Mouse (Mus musculus): Measurements from ENCODE around the gene Nckap5. TPM values are rescaled to one million over a fixed set of nuclear protein-coding genes. Genes with fewer than 3 reads are reported as not detected.

The Nckap5 gene
- polyA plus RNA-seq, 1 experiment = 0.11 TPM

- Histone ChIP-seq H3K4me2 (ENCODE audit: low read depth) (no peak overlapping the region), H3K79me2 (ENCODE audit: control insufficient read depth, insufficient read depth) (no peaks in the 10 kb centered on the region), H3ac (ENCODE audit: control insufficient read depth, insufficient read length) (no peak overlapping the region), H3K27me3 (ENCODE audit: control insufficient read depth, insufficient read depth, insufficient read length) (no peaks in the 10 kb centered on the region), H3K4me3 (no peak overlapping the region), H3K36me3 (ENCODE audit: control insufficient read depth, insufficient read depth) (no peaks in the 10 kb centered on the region)
- TF ChIP-seq MYOG (IDR thresholded peaks at IDR 0.05; ENCODE audit: control insufficient read depth in 1 of 3, insufficient read depth in 1 of 3, insufficient read length in 2 of 3, low read depth in 2 of 3) (no peak), MYOD1 (IDR thresholded peaks at IDR 0.05; ENCODE audit: control insufficient read depth in 1 of 3, insufficient read length in 2 of 3, low read depth in 2 of 3) (no peak), SRF (IDR thresholded peaks at IDR 0.05; ENCODE audit: control insufficient read depth, insufficient read length, low read depth) (no peak), USF1 (IDR thresholded peaks at IDR 0.05; ENCODE audit: low read depth) (no peak), CEBPB (IDR thresholded peaks at IDR 0.05; ENCODE audit: insufficient read depth, poor library complexity, severe bottlenecking) (no peak), POLR2AphosphoS2 (IDR thresholded peaks at IDR 0.05; ENCODE audit: insufficient read length, low read depth) (no peak), TCF3 (IDR thresholded peaks at IDR 0.05; ENCODE audit: insufficient read length, low read depth) (no peak), TCF12 (IDR thresholded peaks at IDR 0.05; ENCODE audit: insufficient read depth, poor library complexity, severe bottlenecking) (no peak), E2F4 (IDR thresholded peaks at IDR 0.05; ENCODE audit: insufficient read depth) (no peak), REST (IDR thresholded peaks at IDR 0.05; ENCODE audit: insufficient read depth, insufficient read length) (no peak)
Measured at GRCm38 (mm10) chr1:126568520-126569197, 261.9 kb downstream of the Nckap5 start.

GRCm38 (mm10) chr1:126565151-126565725, 265.4 kb downstream of the Nckap5 start:
- TF ChIP-seq MYOG (IDR thresholded peaks at IDR 0.05; ENCODE audit: control insufficient read depth in 1 of 3, insufficient read depth in 1 of 3, insufficient read length in 2 of 3, low read depth in 2 of 3) (no peak), TCF3 (IDR thresholded peaks at IDR 0.05; ENCODE audit: insufficient read length, low read depth) (no peak)
- H3ac ChIP-seq (ENCODE audit: control insufficient read depth, insufficient read length) = no peak overlapping the region

GRCm38 (mm10) chr1:126560931-126561330, 269.7 kb downstream of the Nckap5 start:
- TF ChIP-seq POLR2A (IDR thresholded peaks at IDR 0.05; ENCODE audit: insufficient read length, low read depth) = no peak
- TF ChIP-seq REST (IDR thresholded peaks at IDR 0.05; ENCODE audit: insufficient read depth, insufficient read length) = no peak
- no peak for TF ChIP-seq POLR2AphosphoS2 (IDR thresholded peaks at IDR 0.05; ENCODE audit: insufficient read length, low read depth)
- no peak for TF ChIP-seq MYOD1 (IDR thresholded peaks at IDR 0.05; ENCODE audit: control insufficient read depth in 1 of 3, insufficient read length in 2 of 3, low read depth in 2 of 3)
- no peak for TF ChIP-seq TCF3 (IDR thresholded peaks at IDR 0.05; ENCODE audit: insufficient read length, low read depth)
- TF ChIP-seq MYOG (IDR thresholded peaks at IDR 0.05; ENCODE audit: control insufficient read depth in 1 of 3, insufficient read depth in 1 of 3, insufficient read length in 2 of 3, low read depth in 2 of 3) = no peak
- no peak for TF ChIP-seq USF1 (IDR thresholded peaks at IDR 0.05; ENCODE audit: low read depth)
- TF ChIP-seq E2F4 (IDR thresholded peaks at IDR 0.05; ENCODE audit: insufficient read depth) = no peak
- no peak for TF ChIP-seq MAX (IDR thresholded peaks at IDR 0.05; ENCODE audit: low read depth)
- no peak for TF ChIP-seq SRF (IDR thresholded peaks at IDR 0.05; ENCODE audit: control insufficient read depth, insufficient read length, low read depth)
- no peak for TF ChIP-seq CEBPB (IDR thresholded peaks at IDR 0.05; ENCODE audit: insufficient read depth, poor library complexity, severe bottlenecking)
- no peak for TF ChIP-seq TCF12 (IDR thresholded peaks at IDR 0.05; ENCODE audit: insufficient read depth, poor library complexity, severe bottlenecking)
- no peak overlapping the region for H3K4me3 ChIP-seq
- H3K36me3 ChIP-seq (ENCODE audit: control insufficient read depth, insufficient read depth) = no peaks in the 10 kb centered on the region
- no peak overlapping the region for H3K4me2 ChIP-seq (ENCODE audit: low read depth)
- H3K79me2 ChIP-seq (ENCODE audit: control insufficient read depth, insufficient read depth) = no peaks in the 10 kb centered on the region
- no peak overlapping the region for H3ac ChIP-seq (ENCODE audit: control insufficient read depth, insufficient read length)
- H3K27me3 ChIP-seq (ENCODE audit: control insufficient read depth, insufficient read depth, insufficient read length) = no peaks in the 10 kb centered on the region

More at GRCm38 (mm10) chr1:126565151-126565725, 265.4 kb downstream of the Nckap5 start:
- Histone ChIP-seq H3K4me3 (no peak overlapping the region), H3K4me2 (ENCODE audit: low read depth) (no peak overlapping the region), H3K36me3 (ENCODE audit: control insufficient read depth, insufficient read depth) (no peaks in the 10 kb centered on the region), H3K27me3 (ENCODE audit: control insufficient read depth, insufficient read depth, insufficient read length) (no peaks in the 10 kb centered on the region), H3K79me2 (ENCODE audit: control insufficient read depth, insufficient read depth) (no peaks in the 10 kb centered on the region)

GRCm38 (mm10) chr1:126557791-126558294, 272.8 kb downstream of the Nckap5 start:
- H3K36me3 ChIP-seq (ENCODE audit: control insufficient read depth, insufficient read depth) = no peaks in the 10 kb centered on the region
- H3ac ChIP-seq (ENCODE audit: control insufficient read depth, insufficient read length) = no peak overlapping the region
- H3K4me2 ChIP-seq (ENCODE audit: low read depth) = no peak overlapping the region
- no peaks in the 10 kb centered on the region for H3K27me3 ChIP-seq (ENCODE audit: control insufficient read depth, insufficient read depth, insufficient read length)
- TF ChIP-seq POLR2A (IDR thresholded peaks at IDR 0.05; ENCODE audit: insufficient read length, low read depth) (no peak), TCF3 (IDR thresholded peaks at IDR 0.05; ENCODE audit: insufficient read length, low read depth) (no peak), MAX (IDR thresholded peaks at IDR 0.05; ENCODE audit: low read depth) (no peak), E2F4 (IDR thresholded peaks at IDR 0.05; ENCODE audit: insufficient read depth) (no peak), MYOD1 (IDR thresholded peaks at IDR 0.05; ENCODE audit: control insufficient read depth in 1 of 3, insufficient read length in 2 of 3, low read depth in 2 of 3) (no peak), POLR2AphosphoS2 (IDR thresholded peaks at IDR 0.05; ENCODE audit: insufficient read length, low read depth) (no peak), CEBPB (IDR thresholded peaks at IDR 0.05; ENCODE audit: insufficient read depth, poor library complexity, severe bottlenecking) (no peak), REST (IDR thresholded peaks at IDR 0.05; ENCODE audit: insufficient read depth, insufficient read length) (no peak), SRF (IDR thresholded peaks at IDR 0.05; ENCODE audit: control insufficient read depth, insufficient read length, low read depth) (no peak), USF1 (IDR thresholded peaks at IDR 0.05; ENCODE audit: low read depth) (no peak), MYOG (IDR thresholded peaks at IDR 0.05; ENCODE audit: control insufficient read depth in 1 of 3, insufficient read depth in 1 of 3, insufficient read length in 2 of 3, low read depth in 2 of 3) (no peak), TCF12 (IDR thresholded peaks at IDR 0.05; ENCODE audit: insufficient read depth, poor library complexity, severe bottlenecking) (no peak)
- no peak overlapping the region for H3K4me3 ChIP-seq
- no peaks in the 10 kb centered on the region for H3K79me2 ChIP-seq (ENCODE audit: control insufficient read depth, insufficient read depth)

Measured in myocyte (in vitro differentiated cells).